Mouse (Mus musculus) fibroblast of lung, adult 2 months (primary cell): ENCODE measurements around the gene Hrasls5.

ENCODE experiments used
- DNase-seq: peaks from one replicate; pipeline ENCODE4 v3.0.0-alpha.2; 2011; ENCODE audit warnings: low read depth

Hrasls5 gene

DNA sequence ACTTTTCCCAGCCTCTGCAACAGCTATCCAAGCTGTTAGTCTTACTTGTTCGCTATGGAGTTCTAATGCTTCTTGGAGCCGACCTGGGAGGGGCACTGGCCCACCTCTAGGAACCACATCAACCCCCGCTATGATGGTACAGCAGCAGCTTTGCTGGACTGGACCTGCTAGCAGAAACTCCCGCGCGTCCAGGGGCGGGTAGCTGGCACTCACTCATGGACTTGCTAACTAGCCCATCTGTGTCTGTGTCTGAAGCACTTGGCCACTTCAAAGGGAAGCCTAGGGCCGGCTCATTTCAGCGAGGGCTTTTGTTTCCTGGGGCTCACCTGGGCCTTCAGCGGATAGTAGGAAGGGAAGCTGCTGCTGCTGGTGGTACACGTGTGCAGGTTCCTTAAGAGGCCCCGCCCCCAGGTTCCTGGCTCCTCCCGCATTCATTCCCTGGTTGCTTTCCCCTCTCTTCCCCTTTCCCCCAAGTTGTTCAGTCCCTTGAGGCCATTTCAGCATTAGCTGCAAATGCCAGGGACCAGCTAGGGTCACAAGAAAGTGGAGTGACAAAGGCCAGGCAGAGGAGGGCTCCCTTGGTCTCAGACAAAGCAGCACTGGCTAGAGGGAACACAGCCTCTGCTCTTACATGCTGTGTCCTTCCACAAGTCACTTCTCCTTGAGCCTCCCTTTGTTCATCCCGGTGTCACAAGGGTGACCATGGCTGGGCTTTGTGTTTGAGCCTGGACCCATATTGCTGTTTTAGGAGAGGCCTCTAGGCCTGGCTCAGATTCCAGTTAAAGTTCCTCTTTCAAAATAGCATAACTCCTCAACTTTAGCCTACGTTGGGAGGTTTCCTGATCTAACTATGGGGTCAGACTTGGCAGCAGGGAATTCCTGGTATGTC, 5.3 kb upstream of the Hrasls5 start, which contains the start of gene Lgals12:
Gene Lgals12 (minus strand): TSS at position 393 of the 889 bp plus-strand sequence.
- no peak for DNase-seq

DNA sequence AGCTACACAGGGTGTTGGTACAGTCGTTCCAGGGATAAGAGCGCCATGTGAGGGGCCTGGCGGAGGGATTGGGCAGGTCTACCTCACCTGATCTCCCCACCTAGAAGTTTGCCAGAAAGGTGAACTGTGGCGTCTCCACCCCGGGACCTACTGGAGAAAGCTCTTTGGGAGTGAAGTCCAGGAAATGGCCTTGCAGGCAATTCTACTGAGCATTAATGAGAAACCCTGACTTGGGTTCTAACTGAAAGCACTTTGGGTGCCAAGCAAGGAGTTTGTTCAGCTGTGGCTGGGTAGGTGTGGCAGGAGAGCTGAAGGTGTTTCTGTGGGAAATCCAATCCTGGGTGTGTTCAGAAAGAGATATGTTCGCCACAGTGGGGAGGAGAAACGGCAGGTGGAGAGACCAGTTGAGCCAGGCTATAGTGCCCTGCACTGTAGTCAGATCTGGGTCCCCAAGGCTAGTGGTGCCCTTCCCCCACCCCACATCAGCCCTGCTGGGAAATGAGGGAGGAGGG, 4.6 kb upstream of the Hrasls5 start:
- DNase-seq = no peak

DNA sequence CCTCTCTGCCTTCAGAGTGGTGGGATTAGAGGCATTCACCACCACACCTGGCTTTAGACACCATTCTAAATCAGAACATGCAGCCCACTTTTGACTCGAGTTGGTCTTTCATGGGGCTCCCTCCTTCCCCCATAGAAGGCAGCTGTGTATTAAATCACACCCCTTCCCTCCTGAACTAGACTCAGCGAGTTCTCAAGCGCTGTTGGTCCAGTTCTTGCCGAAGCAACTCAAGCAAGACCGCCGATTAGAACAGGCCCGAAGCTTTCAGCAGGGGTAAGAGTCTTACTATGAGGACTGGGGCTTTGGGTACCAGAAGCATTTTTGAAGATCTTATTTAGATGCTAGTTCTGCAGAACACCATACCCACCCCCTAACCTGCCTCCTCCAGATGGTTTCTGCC, 810 bp downstream of the Hrasls5 start:
- no peak for DNase-seq

DNA sequence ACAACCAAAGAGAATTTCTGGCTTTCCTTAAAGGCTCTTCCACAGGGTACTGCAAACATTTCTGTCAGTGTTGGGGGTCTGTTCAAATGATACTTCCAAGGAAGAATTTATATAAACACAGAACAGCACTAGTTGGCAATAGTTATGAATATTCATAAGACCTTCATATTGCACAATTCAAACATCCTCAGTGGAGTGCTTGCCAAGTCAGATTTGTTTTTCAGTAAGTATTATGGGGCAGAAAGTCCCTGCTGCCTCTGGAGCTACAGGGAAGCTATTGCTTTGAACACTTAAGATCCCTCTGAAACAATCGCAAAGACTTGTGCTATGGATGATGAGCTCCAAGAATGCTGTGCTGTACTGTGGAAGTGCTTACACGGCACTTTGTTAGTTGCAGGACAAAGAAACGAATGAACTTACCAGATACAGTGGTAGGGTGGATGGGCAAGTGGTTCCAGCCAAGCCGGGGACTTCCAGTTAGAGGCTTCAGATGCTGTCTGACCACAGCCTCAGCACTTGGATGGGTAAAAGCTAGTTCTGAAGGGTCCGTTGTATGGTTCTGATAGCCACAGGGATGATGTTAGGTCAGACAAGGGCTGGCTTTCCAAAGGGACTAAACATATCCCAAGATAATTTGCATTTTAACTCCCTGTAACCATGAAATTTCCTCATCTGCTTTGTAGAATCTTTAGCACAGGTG, 4.0 kb downstream of the Hrasls5 start:
- DNase-seq = no peak

DNA sequence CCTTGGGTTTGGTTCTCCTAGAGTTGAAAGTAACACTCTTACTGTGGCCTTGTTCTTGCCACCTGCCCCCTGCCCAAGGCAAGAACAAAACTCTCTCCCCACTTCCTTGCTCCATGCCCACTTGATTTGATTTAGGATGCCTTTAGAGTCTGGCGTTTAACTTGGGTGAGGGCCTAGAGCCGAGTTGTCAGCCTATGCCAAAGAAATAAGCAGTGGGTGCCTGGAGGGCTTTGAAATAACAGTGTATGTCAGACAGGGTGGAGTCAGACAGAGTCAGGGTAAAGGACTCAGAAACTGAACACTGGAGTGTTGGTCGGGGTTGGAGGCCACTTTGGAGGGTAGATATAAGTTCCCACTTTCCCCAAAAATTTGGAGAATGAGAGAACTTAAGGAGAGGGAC, 4.7 kb downstream of the Hrasls5 start:
- DNase-seq = no peak

DNA sequence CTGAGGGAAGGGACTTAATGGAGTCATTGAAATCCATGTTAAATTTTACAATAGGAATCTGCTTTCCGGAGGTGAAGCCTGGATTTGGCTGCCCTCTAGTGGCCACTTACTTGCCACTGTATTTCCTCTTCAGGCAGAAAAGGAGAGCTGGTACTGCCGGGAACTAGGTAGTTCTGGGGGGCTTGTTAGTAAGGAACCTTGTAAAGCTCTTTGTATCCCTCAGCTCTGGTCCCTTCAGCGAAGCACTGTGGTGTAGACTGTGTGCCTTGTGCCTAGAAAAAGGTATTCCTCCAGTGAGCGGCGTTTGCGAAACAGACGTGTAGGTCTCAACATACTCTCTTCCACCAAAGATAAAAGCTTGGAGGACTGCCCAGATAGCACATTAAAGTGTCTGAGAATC, 5.4 kb downstream of the Hrasls5 start:
- peak; percentile 32 for DNase-seq

DNA sequence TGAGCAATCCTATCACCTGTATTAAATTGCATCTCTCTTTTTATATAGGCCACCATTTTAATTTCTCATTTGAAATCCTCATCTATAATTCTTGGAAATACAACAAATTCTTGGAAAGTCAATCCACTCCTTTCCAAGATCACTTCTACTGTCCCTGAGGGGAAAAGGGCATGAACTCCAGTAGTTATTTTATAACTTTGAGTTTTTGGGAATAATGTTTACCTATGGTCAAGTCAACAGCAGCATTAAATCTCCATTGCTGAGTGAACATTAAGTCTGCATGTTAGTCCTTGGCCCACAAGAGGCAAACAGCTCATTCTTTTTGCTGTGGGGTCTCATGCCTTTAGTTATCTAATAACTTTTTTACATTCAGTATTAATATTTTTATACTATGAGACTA, 20.7 kb downstream of the Hrasls5 start:
- DNase-seq = no peak

DNA sequence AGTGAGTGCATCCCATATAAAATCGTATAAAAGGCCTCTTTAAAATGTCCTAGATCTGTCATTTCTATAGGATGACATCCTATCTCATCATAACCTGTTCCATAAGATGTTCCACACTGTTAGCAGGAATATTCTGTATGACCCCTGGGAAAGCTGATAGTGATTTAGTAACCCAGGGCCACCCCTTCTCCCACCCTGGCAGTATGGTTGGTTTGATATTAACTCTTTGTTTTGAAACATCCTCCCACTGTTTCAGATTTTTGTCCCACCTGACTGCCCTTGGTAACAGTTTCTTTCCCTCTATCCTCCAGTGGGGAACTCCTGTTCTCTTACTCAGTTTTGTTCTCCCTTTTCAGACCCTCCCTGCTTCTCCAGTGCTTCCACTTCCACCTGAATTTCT, 21.4 kb downstream of the Hrasls5 start:
- no peak for DNase-seq

DNA sequence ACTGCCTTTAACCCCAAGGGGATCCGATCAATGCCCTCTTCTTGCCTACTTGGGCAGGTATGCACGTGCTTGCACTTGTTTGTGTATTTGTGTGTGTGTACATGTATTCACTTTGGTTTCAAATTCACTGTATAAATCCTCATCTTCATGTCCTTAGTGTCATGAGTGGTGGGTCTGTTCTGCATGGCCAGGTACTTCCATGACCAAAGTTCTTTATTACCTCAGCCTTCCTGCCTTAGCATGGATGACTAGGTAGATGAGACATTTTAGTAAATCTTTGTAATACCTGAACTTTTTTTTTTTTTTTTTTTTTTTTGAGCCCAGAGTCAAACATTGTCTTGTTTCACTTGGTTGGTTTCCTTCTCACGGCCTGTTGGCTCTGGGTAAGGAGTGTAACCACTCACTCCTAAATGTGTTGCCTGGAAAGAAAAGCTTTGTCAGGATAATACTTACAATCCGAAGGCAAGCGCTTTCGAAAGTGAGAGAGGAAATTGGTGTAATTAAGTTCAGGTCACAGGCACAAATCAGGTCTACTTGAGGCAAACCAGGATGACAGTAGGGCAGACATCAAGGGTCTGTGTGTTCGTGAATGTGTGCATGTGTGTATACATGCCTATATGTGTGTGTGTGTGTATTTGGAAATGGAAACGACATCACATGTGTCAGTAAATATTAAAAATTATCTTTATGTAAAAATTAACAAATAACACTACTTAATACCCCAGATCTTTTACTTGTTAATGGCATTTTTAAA, 36.7 kb downstream of the Hrasls5 start:
- DNase-seq = no peak

DNA sequence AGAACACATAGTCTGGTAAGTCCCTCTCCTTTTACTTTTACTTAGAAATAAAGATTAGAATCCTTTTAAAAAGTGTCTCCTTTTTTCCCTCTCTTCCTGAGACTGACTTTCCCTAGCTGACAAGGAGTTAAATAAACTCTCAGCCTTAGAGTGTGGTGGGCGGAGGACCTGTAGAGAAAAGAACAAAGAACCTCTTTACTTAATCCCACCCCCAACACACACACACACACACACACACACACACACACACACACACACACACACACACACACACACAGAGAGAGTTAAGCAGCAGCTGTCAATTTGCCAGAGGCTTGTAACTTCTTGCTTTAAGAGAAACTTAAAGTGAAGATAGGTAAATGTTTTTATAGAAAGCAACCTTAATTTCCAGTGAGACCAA, 59.7 kb downstream of the Hrasls5 start:
- no peak for DNase-seq

DNA sequence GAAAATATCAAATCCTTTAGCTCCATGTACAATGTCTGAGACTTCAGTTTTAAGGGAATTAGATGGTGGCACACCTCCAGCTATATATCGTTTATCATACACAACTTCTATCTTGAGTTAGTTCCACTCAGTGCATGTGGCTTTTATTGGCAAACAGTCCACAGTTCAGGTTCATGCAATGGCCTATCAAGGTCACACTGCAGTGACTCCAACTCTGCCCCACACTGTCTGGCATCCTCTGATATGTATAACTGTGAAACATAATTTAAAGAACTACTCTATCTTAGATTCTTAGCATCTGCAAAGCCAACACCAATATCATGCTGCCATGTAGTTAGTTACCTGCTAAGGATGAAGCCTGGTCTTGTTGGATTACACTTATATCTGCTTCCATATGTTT, 75.6 kb downstream of the Hrasls5 start:
- DNase-seq = no peak
